Mouse (Mus musculus) lung, adult 2 months (tissue): ENCODE results near the gene Lgsn.

Experiments
- CTCF ChIP-seq: fragments of 200-500 bp; IDR thresholded peaks from 2 replicates; pipeline ENCODE4 v1.5.1; 2011; ENCODE audit warnings: mild to moderate bottlenecking, low read length, control low read depth; ENCODE audit not compliant: insufficient read depth
- POLR2A ChIP-seq: fragments of 200-500 bp; IDR thresholded peaks from 2 replicates; pipeline ENCODE4 v1.6.1; 2011; ENCODE audit warnings: low read depth, mild to moderate bottlenecking, control low read depth, low read length, borderline replicate concordance; ENCODE audit errors: extremely low read depth

- no peak for TF ChIP-seq CTCF
- TF ChIP-seq POLR2A = no peak
These were observed 25.7 kb upstream of the Lgsn start for GRCm38 (mm10) chr1:31150546-31150945.
